Mouse (Mus musculus): ENCODE measurements at regions not wholly inside any gene's neighbourhood (a gene's known extent, or its start where the extent isn't known, plus 50 kb on each side); places are given as distances from the start of the nearest gene placed in this dataset.
A peak's percentile ranks its signal among the peaks of the same experiment; 100 is the strongest.

DNA sequence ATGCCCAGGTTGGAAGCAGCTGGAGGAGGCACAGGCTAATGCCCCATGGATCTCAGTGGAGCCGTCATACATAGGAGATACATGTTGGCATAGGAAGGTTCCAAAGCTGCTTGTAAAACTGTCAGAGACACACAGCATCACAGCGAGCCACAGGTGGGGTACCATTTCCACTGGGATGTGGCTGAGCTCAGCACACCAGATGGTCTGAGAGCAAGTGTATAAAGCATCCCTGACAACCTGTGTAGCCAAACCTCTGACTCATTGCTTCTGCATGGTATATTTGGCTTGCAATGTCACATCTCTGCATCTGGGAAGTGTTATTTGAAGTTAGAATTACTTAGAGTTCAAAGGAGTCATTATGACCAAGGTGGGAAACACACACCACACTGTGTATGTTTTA, 734.9 kb downstream of the Tmem132b start:
- no peaks in the 10 kb centered on the region for H3K4me1 ChIP-seq
- TF ChIP-seq FLI1 (IDR thresholded peaks at IDR 0.05; ENCODE audit: low read length), result no peak
- no peak for TF ChIP-seq GATA1 (IDR thresholded peaks at IDR 0.05; ENCODE audit: borderline replicate concordance, low read length)
- no peaks in the 10 kb centered on the region for H3K27me3 ChIP-seq (replicated peaks)
- H3K4me3 ChIP-seq (replicated peaks), result peak overlapping the region; percentile 23
- peaks cover 61% of the 10 kb centered on the region for H3K9me3 ChIP-seq
- no peaks in the 10 kb centered on the region for H3K36me3 ChIP-seq (replicated peaks; ENCODE audit: low read length)

GRCm38 (mm10) chr5:126266929-126267609, 735.5 kb downstream of the Tmem132b start:
- peaks cover 61% of the 10 kb centered on the region for H3K9me3 ChIP-seq
- H3K36me3 ChIP-seq (replicated peaks; ENCODE audit: low read length), result no peaks in the 10 kb centered on the region
- H3K27me3 ChIP-seq (replicated peaks), result no peaks in the 10 kb centered on the region
- no peak overlapping the region for H3K4me3 ChIP-seq (replicated peaks)
- TF ChIP-seq FLI1 (IDR thresholded peaks at IDR 0.05; ENCODE audit: low read length) (no peak), GATA1 (IDR thresholded peaks at IDR 0.05; ENCODE audit: borderline replicate concordance, low read length) (no peak)
- H3K4me1 ChIP-seq, result no peaks in the 10 kb centered on the region

- Histone ChIP-seq H3K27me3 (replicated peaks) (no peaks in the 10 kb centered on the region), H3K4me1 (no peaks in the 10 kb centered on the region), H3K9me3 (peaks cover 53% of the 10 kb centered on the region), H3K4me3 (replicated peaks) (no peak overlapping the region), H3K36me3 (replicated peaks; ENCODE audit: low read length) (no peaks in the 10 kb centered on the region)
- TF ChIP-seq GATA1 (IDR thresholded peaks at IDR 0.05; ENCODE audit: borderline replicate concordance, low read length) (no peak), FLI1 (IDR thresholded peaks at IDR 0.05; ENCODE audit: low read length) (no peak)
These were observed 737.0 kb downstream of the Tmem132b start for GRCm38 (mm10) chr5:126268592-126268991.

DNA sequence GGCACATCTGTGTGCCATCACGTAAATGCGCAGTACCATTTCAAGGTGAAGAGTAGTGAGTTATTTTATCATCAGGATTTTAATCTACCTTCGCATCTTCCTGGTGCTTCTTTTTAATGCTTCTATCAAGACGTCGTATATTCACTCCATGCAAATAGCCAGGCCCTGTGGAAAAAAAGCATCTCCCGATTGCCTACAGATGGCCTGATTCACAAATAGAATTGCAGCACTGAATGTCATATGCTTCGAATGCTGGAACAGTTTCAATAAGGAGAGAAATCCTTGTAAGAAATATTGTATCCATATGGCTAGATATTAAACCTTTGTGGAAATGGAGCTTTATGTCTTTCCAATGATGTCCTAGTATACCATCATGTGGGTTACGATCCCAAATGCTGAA, 742.7 kb downstream of the Tmem132b start:
- Histone ChIP-seq H3K4me1 (no peaks in the 10 kb centered on the region), H3K27me3 (replicated peaks) (no peaks in the 10 kb centered on the region), H3K36me3 (replicated peaks; ENCODE audit: low read length) (no peaks in the 10 kb centered on the region), H3K4me3 (replicated peaks) (no peak overlapping the region), H3K9me3 (peaks cover 68% of the 10 kb centered on the region)
- no peak for TF ChIP-seq GATA1 (IDR thresholded peaks at IDR 0.05; ENCODE audit: borderline replicate concordance, low read length)
- TF ChIP-seq FLI1 (IDR thresholded peaks at IDR 0.05; ENCODE audit: low read length), result no peak

- Histone ChIP-seq H3K4me1 (no peaks in the 10 kb centered on the region), H3K36me3 (replicated peaks; ENCODE audit: low read length) (no peaks in the 10 kb centered on the region), H3K27me3 (replicated peaks) (no peaks in the 10 kb centered on the region), H3K9me3 (peaks cover 29% of the 10 kb centered on the region), H3K4me3 (replicated peaks) (no peak overlapping the region)
- TF ChIP-seq FLI1 (IDR thresholded peaks at IDR 0.05; ENCODE audit: low read length) (no peak), GATA1 (IDR thresholded peaks at IDR 0.05; ENCODE audit: borderline replicate concordance, low read length) (no peak)
These were observed 749.6 kb downstream of the Tmem132b start for GRCm38 (mm10) chr5:126281057-126281728.

DNA sequence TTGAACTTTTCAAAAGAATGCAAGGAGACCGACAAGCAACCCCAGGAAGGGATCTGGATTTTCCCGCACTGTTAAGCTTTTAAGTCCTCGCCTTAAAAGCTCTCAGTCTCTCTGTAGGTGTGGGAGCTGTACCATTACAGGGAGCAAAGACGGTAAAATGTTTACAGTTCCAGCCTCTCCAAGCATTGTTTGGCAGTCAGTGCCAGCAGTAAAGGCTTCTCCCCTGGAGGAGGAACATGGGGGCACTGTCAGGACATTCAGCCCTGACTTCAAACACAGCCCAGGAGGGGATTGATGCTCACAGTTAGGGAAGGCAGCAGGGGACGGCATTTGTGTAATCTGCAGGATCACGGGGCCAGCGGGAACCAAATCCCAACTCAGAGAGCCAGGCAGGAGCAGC, 750.2 kb downstream of the Tmem132b start:
- Histone ChIP-seq H3K9me3 (peaks cover 26% of the 10 kb centered on the region), H3K27me3 (replicated peaks) (no peaks in the 10 kb centered on the region), H3K36me3 (replicated peaks; ENCODE audit: low read length) (no peaks in the 10 kb centered on the region), H3K4me1 (no peaks in the 10 kb centered on the region), H3K4me3 (replicated peaks) (no peak overlapping the region)
- no peak for TF ChIP-seq GATA1 (IDR thresholded peaks at IDR 0.05; ENCODE audit: borderline replicate concordance, low read length)
- no peak for TF ChIP-seq FLI1 (IDR thresholded peaks at IDR 0.05; ENCODE audit: low read length)

DNA sequence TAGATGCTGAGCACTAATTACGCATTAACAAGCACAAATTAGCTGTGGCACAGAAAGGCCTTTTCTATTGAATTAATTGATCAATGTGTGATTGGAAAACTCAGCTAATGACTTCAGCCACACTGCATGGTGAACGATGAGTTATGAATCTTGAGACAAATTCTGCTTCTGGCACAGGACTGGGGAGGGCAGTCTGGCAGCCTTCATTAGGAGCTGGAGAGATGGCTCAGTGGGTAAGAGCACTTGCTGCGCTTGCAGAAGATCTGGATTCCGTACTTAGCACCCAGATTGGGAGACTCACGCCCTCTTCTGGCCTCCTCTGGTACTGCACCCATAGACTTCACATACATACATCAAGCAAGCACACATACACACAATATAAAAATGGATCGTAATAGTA, 793.3 kb downstream of the Tmem132b start:
- H3K4me3 ChIP-seq (replicated peaks), result no peak overlapping the region
- no peaks in the 10 kb centered on the region for H3K4me1 ChIP-seq
- no peaks in the 10 kb centered on the region for H3K36me3 ChIP-seq (replicated peaks; ENCODE audit: low read length)
- H3K27me3 ChIP-seq (replicated peaks), result no peaks in the 10 kb centered on the region
- peaks cover 53% of the 10 kb centered on the region for H3K9me3 ChIP-seq
- TF ChIP-seq GATA1 (IDR thresholded peaks at IDR 0.05; ENCODE audit: borderline replicate concordance, low read length) (no peak), FLI1 (IDR thresholded peaks at IDR 0.05; ENCODE audit: low read length) (no peak)

- H3K36me3 ChIP-seq (replicated peaks; ENCODE audit: low read length), result no peaks in the 10 kb centered on the region
- no peaks in the 10 kb centered on the region for H3K4me1 ChIP-seq
- H3K27me3 ChIP-seq (replicated peaks), result no peaks in the 10 kb centered on the region
- peaks cover 72% of the 10 kb centered on the region for H3K9me3 ChIP-seq
- H3K4me3 ChIP-seq (replicated peaks), result no peak overlapping the region
- TF ChIP-seq FLI1 (IDR thresholded peaks at IDR 0.05; ENCODE audit: low read length), result no peak
- no peak for TF ChIP-seq GATA1 (IDR thresholded peaks at IDR 0.05; ENCODE audit: borderline replicate concordance, low read length)
These were observed 796.7 kb downstream of the Tmem132b start for GRCm38 (mm10) chr5:126328276-126328675.

- no peaks in the 10 kb centered on the region for H3K4me1 ChIP-seq
- peaks cover 60% of the 10 kb centered on the region for H3K9me3 ChIP-seq
- H3K36me3 ChIP-seq (replicated peaks; ENCODE audit: low read length), result no peaks in the 10 kb centered on the region
- no peaks in the 10 kb centered on the region for H3K27me3 ChIP-seq (replicated peaks)
- TF ChIP-seq FLI1 (IDR thresholded peaks at IDR 0.05; ENCODE audit: low read length) (no peak), GATA1 (IDR thresholded peaks at IDR 0.05; ENCODE audit: borderline replicate concordance, low read length) (no peak)
- H3K4me3 ChIP-seq (replicated peaks), result no peak overlapping the region
These were observed 803.5 kb downstream of the Tmem132b start for GRCm38 (mm10) chr5:126335091-126335490.
